Mouse (Mus musculus) right cerebral cortex, adult 2 months (tissue): ENCODE data around the gene Tnpo2.

ENCODE experiments used
- DNase-seq, 2 experiments: peaks; one replicate each; pipeline ENCODE4 v3.0.0; 2021 to 2022; ENCODE audit warnings: low spot score in 2 of 2

The Tnpo2 gene

DNA sequence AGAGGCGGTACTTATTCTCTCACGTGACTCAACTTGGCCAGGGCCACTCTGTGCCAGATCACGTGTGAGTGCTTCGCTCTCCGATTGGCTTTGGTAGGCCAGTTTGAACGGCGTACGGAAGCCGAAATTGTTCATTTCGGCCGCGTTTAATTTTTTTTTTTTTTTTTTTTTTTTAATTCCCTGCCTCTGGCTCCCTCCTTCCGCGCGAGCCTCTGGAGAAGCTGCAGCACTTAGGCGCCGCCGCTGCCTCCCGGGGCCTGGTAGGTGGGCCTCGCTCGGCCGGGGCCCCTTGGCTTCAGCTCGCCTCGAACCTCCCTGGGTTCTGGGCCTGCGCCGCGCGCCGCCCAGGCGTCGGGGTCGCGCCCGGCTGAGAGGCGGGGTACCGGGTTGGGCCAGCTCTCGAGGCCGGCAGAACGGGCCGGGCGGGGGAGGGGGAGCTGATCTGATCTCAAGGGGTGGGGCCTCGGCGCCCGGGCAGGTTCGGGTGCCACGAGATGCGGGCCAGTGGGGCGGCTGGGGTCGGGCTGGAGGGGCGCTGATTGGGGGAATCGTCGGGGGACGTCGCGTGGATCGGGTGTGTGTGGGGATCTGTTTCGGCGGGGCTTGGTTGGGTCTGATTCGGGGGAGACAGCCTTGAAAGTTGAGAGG lies at the start of gene Tnpo2:
Gene Tnpo2 (plus strand): TSS at position 198 of the 648 bp plus-strand sequence.
- peak; percentile 92 to 94 for DNase-seq

DNA sequence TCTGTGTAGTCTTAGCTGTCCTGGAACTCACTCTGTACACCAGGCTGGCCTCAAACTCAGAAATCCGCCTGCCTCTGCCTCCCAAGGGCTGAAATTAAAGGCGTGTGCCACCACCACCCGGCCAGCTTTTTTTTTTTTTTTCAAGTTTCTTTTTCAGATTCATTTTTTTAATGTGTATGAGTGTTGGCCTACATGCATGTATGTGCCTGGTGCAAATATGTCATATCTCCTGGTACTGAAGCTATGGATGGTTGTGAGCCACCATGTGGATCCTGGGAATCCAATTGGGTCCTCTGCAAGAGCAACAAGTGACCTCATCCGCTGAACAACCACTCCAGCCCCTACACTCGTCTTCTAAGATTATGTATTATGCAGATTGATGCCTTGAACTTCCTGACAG lies 49.3 kb upstream of the Tnpo2 start:
- DNase-seq = no peak

DNA sequence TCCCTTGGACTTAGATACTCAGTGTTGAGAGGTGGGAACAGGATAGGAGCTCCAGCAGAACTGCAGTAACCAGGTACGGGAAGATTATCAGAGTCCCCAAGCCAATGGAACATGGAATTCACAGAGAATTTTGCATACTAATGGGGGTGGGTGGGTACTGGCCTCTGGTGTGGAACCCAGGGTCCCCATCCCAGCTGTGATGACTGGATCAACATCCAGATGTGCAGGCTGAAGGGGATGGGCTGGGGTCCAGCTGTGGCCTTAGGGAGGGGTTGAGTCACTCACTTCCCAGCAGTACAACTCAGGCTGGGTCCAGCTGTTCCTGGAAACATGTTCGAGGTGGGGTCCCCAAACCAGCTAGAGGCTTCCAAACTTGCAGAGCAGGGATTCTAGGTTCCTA lies 48.8 kb upstream of the Tnpo2 start:
- no peak for DNase-seq

DNA sequence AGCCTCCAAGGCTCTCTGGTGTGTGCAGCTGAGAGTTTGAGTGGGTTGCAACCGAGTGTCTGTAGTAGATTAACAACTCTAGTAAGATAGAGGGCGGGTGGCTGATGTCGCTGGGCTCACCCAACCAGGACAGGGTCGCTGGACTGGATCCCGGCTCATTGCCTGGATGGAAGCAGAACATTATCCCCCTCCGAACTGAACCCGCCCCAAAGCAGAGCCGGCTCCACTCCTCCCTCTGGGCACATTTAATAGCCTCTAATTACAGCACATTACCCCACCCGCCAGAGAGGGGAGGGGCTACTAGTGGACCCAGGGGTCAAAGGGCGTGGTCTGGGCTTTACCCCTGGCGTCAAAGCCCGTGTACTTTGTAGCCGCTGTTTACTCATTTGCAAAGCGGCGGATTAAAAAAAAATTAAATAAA lies 47.4 kb upstream of the Tnpo2 start:
- DNase-seq = no peak

GRCm38 (mm10) chr8:84989810-84990209 lies 46.9 kb upstream of the Tnpo2 start:
- DNase-seq = peak; percentile 91 to 92

GRCm38 (mm10) chr8:84990349-84990748 lies 46.4 kb upstream of the Tnpo2 start, which contains the start of gene Hook2:
Gene Hook2, plus strand, starts transcription at chr8:84990603.
- peak; percentile 97 to 99 for DNase-seq

- DNase-seq = no peak
Observed at GRCm38 (mm10) chr8:84990836-84991235, 45.9 kb upstream of the Tnpo2 start.

DNA sequence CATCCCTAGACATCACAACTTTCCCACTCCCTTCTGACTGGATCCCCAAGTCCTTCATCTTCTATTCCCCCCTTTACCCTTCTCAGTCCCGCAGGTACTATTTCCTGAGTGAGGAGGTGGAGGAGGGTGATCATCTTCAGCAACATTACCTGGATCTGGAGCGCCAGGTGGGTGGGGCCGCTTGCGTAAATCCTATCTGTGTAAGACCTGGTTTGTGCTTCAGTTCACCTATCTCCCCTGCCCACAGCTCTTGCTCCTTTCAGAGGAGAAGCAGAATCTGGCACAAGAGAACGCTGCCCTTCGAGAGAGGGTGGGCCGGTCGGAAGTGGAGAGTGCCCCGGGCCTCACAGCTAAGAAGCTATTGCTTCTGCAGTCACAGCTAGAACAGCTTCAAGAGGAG lies 42.3 kb upstream of the Tnpo2 start:
- DNase-seq = no peak

- DNase-seq = no peak
Observed at GRCm38 (mm10) chr8:84995680-84996079, 41.0 kb upstream of the Tnpo2 start.

GRCm38 (mm10) chr8:84996978-84997377 lies 39.7 kb upstream of the Tnpo2 start:
- DNase-seq = no peak

GRCm38 (mm10) chr8:84997649-84998295 lies 38.9 kb upstream of the Tnpo2 start:
- DNase-seq = peak; percentile 94 to 96

GRCm38 (mm10) chr8:85007686-85008085 lies 29.0 kb upstream of the Tnpo2 start:
- DNase-seq = no peak

DNA sequence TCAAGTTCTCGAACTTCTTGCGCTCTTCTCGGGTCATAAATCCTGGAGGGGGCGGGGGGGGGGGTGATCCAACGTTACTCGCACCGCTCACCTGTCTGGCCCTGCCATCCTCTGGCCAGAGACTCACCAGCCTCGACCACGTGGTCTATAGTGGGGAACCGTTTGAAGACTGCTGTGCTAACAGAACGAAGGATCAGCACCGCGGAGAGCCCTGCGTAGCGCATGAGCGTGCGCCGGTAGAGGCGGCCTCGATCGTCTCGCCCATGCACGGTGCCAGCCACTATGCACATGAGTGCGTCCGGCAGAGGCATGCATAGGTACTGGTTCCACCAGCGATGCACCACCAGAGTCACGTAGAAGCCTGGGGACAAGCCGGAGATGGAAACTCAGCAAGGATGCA lies 25.5 kb upstream of the Tnpo2 start:
- no peak for DNase-seq

DNA sequence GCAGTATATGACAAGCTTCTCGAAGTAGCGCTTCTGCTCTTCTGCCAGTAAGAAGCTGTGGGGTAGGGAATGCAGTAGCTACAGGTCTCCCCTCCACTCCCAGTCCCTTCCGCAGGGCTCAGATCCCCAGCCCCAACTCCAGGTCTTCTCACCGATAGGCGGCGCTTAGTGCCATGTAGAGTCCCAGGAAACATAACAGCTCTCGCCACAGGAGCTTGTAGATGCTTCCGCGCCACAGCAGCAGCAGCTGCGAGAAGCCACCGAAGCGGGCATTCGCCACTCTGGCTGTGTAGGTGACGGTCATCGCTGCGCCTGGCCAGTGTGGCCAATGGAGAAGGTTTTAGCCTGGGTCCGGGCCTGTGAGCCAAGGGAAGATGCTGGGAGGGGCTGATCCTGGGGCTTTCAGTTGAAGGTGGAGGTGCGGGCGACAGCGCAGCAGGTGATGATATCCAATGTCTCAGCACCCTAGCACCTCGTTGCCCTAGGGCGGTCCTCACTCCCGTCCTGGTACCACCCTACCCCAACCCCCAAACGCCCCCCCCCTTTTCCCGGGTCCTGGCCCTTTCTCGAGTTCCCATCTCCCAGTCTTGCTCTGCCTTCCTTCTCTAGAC lies 23.4 kb upstream of the Tnpo2 start:
- peak; percentile 83 to 85 for DNase-seq

- DNase-seq = no peak
Observed at GRCm38 (mm10) chr8:85014431-85014830, 22.3 kb upstream of the Tnpo2 start, which contains the start of gene Best2. Gene Best2, minus strand, starts transcription at chr8:85014531.

- no peak for DNase-seq
Observed at GRCm38 (mm10) chr8:85016724-85017123, 20.0 kb upstream of the Tnpo2 start.

GRCm38 (mm10) chr8:85017209-85017608 lies 19.5 kb upstream of the Tnpo2 start:
- DNase-seq = no peak

DNA sequence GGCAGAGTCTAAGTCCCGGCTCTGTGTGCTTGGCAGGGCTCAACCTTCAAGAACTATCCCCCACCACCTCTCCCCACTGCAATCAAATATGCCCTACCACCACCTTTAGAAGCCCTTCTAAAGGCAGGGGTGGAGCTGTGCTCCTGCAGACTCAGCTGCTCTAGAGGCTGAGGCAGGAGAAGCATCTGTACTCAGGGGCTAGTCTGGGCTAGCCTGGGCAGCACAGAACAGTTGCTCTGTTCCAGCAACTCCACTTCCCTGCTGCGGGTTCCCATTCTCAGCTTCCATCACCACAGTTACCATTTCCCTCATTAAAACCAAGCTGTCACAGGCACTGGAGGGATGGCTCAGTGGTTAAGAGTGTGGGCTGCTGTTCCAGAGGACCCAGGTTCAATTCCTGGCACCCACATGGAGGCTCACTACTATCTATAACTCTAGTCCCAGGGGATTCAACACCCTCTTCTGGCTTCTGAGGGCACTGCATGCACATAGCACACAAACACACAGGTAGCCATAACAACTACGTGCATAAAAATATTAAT lies 15.1 kb upstream of the Tnpo2 start:
- no peak for DNase-seq

DNA sequence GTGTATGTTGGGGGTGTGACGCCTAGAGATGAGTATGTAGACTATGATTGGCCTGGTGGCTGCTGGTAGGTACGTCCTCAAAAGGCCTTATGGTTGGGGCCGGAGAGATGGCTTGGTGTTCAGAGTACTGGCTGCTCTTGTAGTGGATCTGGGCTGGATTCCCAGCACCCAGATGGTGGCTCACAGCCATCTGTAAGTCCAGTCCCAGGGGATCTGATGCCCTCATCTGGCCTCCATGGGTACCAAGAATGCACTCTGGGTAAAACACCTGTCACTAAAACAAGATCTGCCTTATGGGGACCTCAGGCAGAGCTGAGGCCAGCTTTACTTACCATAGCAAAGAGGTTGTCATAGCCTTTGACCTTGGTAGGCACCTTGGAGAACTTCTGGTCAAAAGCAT lies 12.9 kb upstream of the Tnpo2 start:
- DNase-seq = no peak

GRCm38 (mm10) chr8:85025098-85025932 lies 11.4 kb upstream of the Tnpo2 start, which contains the start of gene Asna1:
Gene Asna1, minus strand, starts transcription at chr8:85025281.
- DNase-seq = peak; percentile 81 to 85

DNA sequence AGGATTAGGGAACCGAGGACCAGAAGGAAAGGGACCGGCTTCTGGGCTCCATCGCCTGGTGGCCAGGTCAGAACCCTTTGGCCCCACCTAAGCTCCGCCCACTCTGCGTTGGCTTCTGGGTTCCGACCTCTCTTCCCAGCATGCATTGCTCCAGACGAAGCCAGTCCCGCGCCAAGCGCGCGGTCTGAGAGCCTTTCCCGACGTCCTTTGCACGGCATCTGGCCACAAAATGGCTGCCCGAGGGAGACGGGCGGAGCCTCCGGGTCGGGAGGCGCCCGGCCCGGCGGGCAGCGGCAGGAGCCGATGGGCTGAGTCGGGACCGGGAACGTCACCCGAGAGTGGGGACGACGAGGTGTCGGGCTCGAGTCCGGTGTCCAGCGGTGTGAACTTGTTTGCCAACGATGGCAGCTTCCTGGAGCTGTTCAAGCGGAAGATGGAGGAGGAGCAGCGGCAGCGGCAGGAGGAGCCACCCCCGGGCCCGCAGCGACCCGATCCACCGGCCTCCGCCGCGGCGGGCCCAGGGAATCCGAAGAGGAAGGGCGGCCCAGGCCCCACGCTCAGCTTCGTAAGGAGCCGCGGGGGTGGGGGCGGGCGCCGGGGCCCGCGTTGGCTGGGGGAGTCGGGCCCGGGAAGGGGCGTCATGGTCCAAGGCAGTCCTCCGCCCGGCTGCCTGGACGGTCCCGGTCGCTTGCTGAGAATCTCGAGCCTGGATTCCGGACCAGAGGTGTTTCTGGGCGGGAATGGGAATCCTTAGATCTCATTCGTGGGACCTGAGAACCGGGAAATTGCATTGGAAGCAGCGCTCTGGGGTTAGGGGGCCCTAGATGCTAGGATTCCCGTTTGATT lies 9.8 kb upstream of the Tnpo2 start, which contains the start of gene Trir:
Gene Trir (plus strand): TSS at position 154 of the 846 bp plus-strand sequence.
- DNase-seq = peak; percentile 95 to 96
